Mouse (Mus musculus): ENCODE measurements around the gene Lat. TPM values are rescaled to one million over a fixed set of nuclear protein-coding genes. Genes with fewer than 3 reads are reported as not detected.
"Not testable (repeated sequence)": the region's sequence is repeated elsewhere in the genome, so short reads cannot be mapped to it uniquely, and the experiment has no call there.

The Lat gene
- total RNA-seq, 1 experiment, result 8.0 TPM

GRCm38 (mm10) chr7:126416615-126417014 lies 47.2 kb upstream of the Lat start:
- Histone ChIP-seq H3K4me1 (ENCODE audit: control insufficient read depth in 2 of 2, insufficient read depth in 2 of 2, low read length in 2 of 2, poor library complexity in 1 of 2) (peaks cover 0 to 2% of the 10 kb centered on the region in 2 experiments; a peak in 1 of 4 replicates), H3K9me3 (ENCODE audit: control insufficient read depth, insufficient read depth, low read depth, low read length) (no peaks in the 10 kb centered on the region), H3K9ac (ENCODE audit: insufficient read depth, low read depth, low read length, poor library complexity, severe bottlenecking) (no peak overlapping the region), H3K36me3 (ENCODE audit: control insufficient read depth, insufficient read depth, low read length, poor library complexity, severe bottlenecking) (no peaks in the 10 kb centered on the region), H3K27ac (ENCODE audit: insufficient read depth, low read depth, low read length, poor library complexity, severe bottlenecking) (no peak overlapping the region), H3K4me3 (ENCODE audit: insufficient read depth in 1 of 2, low read depth in 1 of 2, low read length in 2 of 2, poor library complexity in 1 of 2, severe bottlenecking in 1 of 2) (no peak overlapping the region)
- in situ Hi-C loops (cut with MboI; ENCODE audit: low sequenced_read_pairs in 2 of 2, unreplicated experiment in 2 of 2), result no loop called here
- TF ChIP-seq ZC3H11A (IDR thresholded peaks at IDR 0.05; ENCODE audit: borderline replicate concordance, low read depth, low read length) (no peak), HCFC1 (IDR thresholded peaks at IDR 0.05; ENCODE audit: borderline replicate concordance, insufficient read depth, low read length) (no peak), ZNF384 (IDR thresholded peaks at IDR 0.05; ENCODE audit: low read depth, low read length) (no peak), CHD2 (IDR thresholded peaks at IDR 0.05; ENCODE audit: low read depth, low read length) (no peak), MAFK (IDR thresholded peaks at IDR 0.05; ENCODE audit: insufficient read depth, low read depth, low read length) (no peak)
- no peak for DNase-seq (ENCODE audit: low read depth, low spot score)

- DNase-seq (ENCODE audit: low read depth, low spot score), result no peak
- TF ChIP-seq HCFC1 (IDR thresholded peaks at IDR 0.05; ENCODE audit: borderline replicate concordance, insufficient read depth, low read length), result no peak
- no peak for TF ChIP-seq ZNF384 (IDR thresholded peaks at IDR 0.05; ENCODE audit: low read depth, low read length)
- TF ChIP-seq CHD2 (IDR thresholded peaks at IDR 0.05; ENCODE audit: low read depth, low read length), result no peak
- TF ChIP-seq MAFK (IDR thresholded peaks at IDR 0.05; ENCODE audit: insufficient read depth, low read depth, low read length), result no peak
- TF ChIP-seq ZC3H11A (IDR thresholded peaks at IDR 0.05; ENCODE audit: borderline replicate concordance, low read depth, low read length), result no peak
- in situ Hi-C loops (cut with MboI; ENCODE audit: low sequenced_read_pairs in 2 of 2, unreplicated experiment in 2 of 2), result no loop called here
- no peaks in the 10 kb centered on the region for H3K9me3 ChIP-seq (ENCODE audit: control insufficient read depth, insufficient read depth, low read depth, low read length)
- no peak within 1 kb of the TSS for H3K4me3 ChIP-seq (ENCODE audit: insufficient read depth in 1 of 2, low read depth in 1 of 2, low read length in 2 of 2, poor library complexity in 1 of 2, severe bottlenecking in 1 of 2)
- H3K9ac ChIP-seq (ENCODE audit: insufficient read depth, low read depth, low read length, poor library complexity, severe bottlenecking), result no peak within 1 kb of the TSS
- H3K36me3 ChIP-seq (ENCODE audit: control insufficient read depth, insufficient read depth, low read length, poor library complexity, severe bottlenecking), result no peaks in the 10 kb centered on the region
- peaks cover 0 to 2% of the 10 kb centered on the region in 2 experiments; a peak in 1 of 4 replicates for H3K4me1 ChIP-seq (ENCODE audit: control insufficient read depth in 2 of 2, insufficient read depth in 2 of 2, low read length in 2 of 2, poor library complexity in 1 of 2)
- no peak within 1 kb of the TSS for H3K27ac ChIP-seq (ENCODE audit: insufficient read depth, low read depth, low read length, poor library complexity, severe bottlenecking)
Observed at GRCm38 (mm10) chr7:126414725-126415124, 45.4 kb upstream of the Lat start, which contains the start of gene Cd19. Gene Cd19, minus strand, starts transcription at chr7:126414889.

- Histone ChIP-seq H3K9me3 (ENCODE audit: control insufficient read depth, insufficient read depth, low read depth, low read length) (no peaks in the 10 kb centered on the region), H3K4me1 (ENCODE audit: control insufficient read depth in 2 of 2, insufficient read depth in 2 of 2, low read length in 2 of 2, poor library complexity in 1 of 2) (no peaks in the 10 kb centered on the region), H3K36me3 (ENCODE audit: control insufficient read depth, insufficient read depth, low read length, poor library complexity, severe bottlenecking) (no peaks in the 10 kb centered on the region), H3K27ac (ENCODE audit: insufficient read depth, low read depth, low read length, poor library complexity, severe bottlenecking) (no peak overlapping the region), H3K4me3 (ENCODE audit: insufficient read depth in 1 of 2, low read depth in 1 of 2, low read length in 2 of 2, poor library complexity in 1 of 2, severe bottlenecking in 1 of 2) (no peak overlapping the region), H3K9ac (ENCODE audit: insufficient read depth, low read depth, low read length, poor library complexity, severe bottlenecking) (no peak overlapping the region)
- TF ChIP-seq MAFK (IDR thresholded peaks at IDR 0.05; ENCODE audit: insufficient read depth, low read depth, low read length) (no peak), HCFC1 (IDR thresholded peaks at IDR 0.05; ENCODE audit: borderline replicate concordance, insufficient read depth, low read length) (no peak), CHD2 (IDR thresholded peaks at IDR 0.05; ENCODE audit: low read depth, low read length) (no peak), ZNF384 (IDR thresholded peaks at IDR 0.05; ENCODE audit: low read depth, low read length) (no peak), ZC3H11A (IDR thresholded peaks at IDR 0.05; ENCODE audit: borderline replicate concordance, low read depth, low read length) (no peak)
- DNase-seq (ENCODE audit: low read depth, low spot score), result no peak
- in situ Hi-C loops (cut with MboI; ENCODE audit: low sequenced_read_pairs in 2 of 2, unreplicated experiment in 2 of 2), result no loop called here
Observed at GRCm38 (mm10) chr7:126411061-126411460, 41.7 kb upstream of the Lat start.

DNA sequence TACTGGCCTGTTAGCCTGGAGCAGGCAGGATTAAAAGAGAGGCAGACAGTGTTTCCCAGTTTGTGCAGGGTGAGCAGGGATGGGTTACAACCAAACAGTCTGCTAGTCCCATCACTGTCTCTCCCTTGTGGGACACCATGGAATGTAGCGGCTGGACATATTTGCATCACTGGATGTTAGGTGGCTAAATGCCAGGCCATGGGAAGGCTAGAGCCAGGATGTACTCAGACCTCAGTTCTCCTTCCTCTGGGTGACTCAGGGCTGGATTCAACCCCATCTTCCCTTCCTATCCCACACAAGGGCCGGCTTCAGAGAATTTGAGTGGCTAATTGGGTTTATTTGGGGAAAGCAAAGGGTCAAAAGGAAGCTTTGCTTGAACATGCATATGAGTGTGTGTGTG lies 39.3 kb upstream of the Lat start:
- no peak for DNase-seq (ENCODE audit: low read depth, low spot score)
- no peaks in the 10 kb centered on the region for H3K4me1 ChIP-seq (ENCODE audit: control insufficient read depth in 2 of 2, insufficient read depth in 2 of 2, low read length in 2 of 2, poor library complexity in 1 of 2)
- H3K9me3 ChIP-seq (ENCODE audit: control insufficient read depth, insufficient read depth, low read depth, low read length), result no peaks in the 10 kb centered on the region
- no peak for TF ChIP-seq HCFC1 (IDR thresholded peaks at IDR 0.05; ENCODE audit: borderline replicate concordance, insufficient read depth, low read length)
- no peak for TF ChIP-seq ZC3H11A (IDR thresholded peaks at IDR 0.05; ENCODE audit: borderline replicate concordance, low read depth, low read length)
- no peak for TF ChIP-seq ZNF384 (IDR thresholded peaks at IDR 0.05; ENCODE audit: low read depth, low read length)
- TF ChIP-seq MAFK (IDR thresholded peaks at IDR 0.05; ENCODE audit: insufficient read depth, low read depth, low read length), result no peak
- no peak for TF ChIP-seq CHD2 (IDR thresholded peaks at IDR 0.05; ENCODE audit: low read depth, low read length)
- no peak overlapping the region for H3K27ac ChIP-seq (ENCODE audit: insufficient read depth, low read depth, low read length, poor library complexity, severe bottlenecking)
- H3K4me3 ChIP-seq (ENCODE audit: insufficient read depth in 1 of 2, low read depth in 1 of 2, low read length in 2 of 2, poor library complexity in 1 of 2, severe bottlenecking in 1 of 2), result no peak overlapping the region
- H3K36me3 ChIP-seq (ENCODE audit: control insufficient read depth, insufficient read depth, low read length, poor library complexity, severe bottlenecking), result no peaks in the 10 kb centered on the region
- no peak overlapping the region for H3K9ac ChIP-seq (ENCODE audit: insufficient read depth, low read depth, low read length, poor library complexity, severe bottlenecking)
- in situ Hi-C loops (cut with MboI; ENCODE audit: low sequenced_read_pairs in 2 of 2, unreplicated experiment in 2 of 2), result no loop called here

- H3K4me1 ChIP-seq (ENCODE audit: control insufficient read depth in 2 of 2, insufficient read depth in 2 of 2, low read length in 2 of 2, poor library complexity in 1 of 2); H3K36me3 ChIP-seq (ENCODE audit: control insufficient read depth, insufficient read depth, low read length, poor library complexity, severe bottlenecking); H3K4me3 ChIP-seq (ENCODE audit: insufficient read depth in 1 of 2, low read depth in 1 of 2, low read length in 2 of 2, poor library complexity in 1 of 2, severe bottlenecking in 1 of 2); in situ Hi-C loops (cut with MboI; ENCODE audit: low sequenced_read_pairs in 2 of 2, unreplicated experiment in 2 of 2); H3K27ac ChIP-seq (ENCODE audit: insufficient read depth, low read depth, low read length, poor library complexity, severe bottlenecking); H3K9me3 ChIP-seq (ENCODE audit: control insufficient read depth, insufficient read depth, low read depth, low read length); DNase-seq (ENCODE audit: low read depth, low spot score); H3K9ac ChIP-seq (ENCODE audit: insufficient read depth, low read depth, low read length, poor library complexity, severe bottlenecking): not testable (repeated sequence)
- peak; percentile 66 for TF ChIP-seq ZNF384 (IDR thresholded peaks at IDR 0.05; ENCODE audit: low read depth, low read length)
Observed at GRCm38 (mm10) chr7:126402518-126402917, 33.1 kb upstream of the Lat start.

All from ES-E14 (cell line).